Mouse (Mus musculus): Measurements from ENCODE around the gene Cfap100.

Cfap100 gene

DNA sequence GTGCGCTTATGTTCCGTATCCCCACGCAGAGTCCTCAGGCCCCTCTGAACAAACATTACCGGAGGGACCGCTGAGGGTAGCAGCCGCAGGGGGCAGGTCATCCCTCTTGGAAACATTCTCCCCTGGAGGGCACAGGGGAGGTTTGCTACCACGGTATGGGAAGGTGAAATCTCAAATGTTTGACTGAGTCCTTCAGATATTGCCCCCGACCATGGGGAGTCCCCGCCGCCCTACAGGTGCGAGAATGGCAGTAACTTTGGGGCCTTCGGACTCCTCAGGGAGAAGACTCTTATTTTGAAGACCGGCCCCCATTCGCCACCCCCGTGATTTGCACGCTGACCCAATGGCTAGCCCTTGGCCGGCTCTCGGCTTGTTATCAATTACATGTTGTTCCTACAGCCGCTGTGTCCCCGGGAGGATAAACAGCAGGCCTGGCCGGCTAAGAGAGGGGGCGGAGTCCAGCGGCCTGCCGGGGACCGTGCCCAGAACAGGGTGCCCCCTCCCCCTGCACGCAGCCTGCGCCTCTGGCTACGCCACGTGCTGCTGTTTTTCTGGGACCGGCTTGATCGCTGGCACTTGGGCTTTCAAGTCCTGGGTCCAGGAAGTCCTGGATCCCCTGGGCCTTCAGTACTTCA lies 34.7 kb upstream of the Cfap100 start:
- TF ChIP-seq NANOG (IDR thresholded peaks at IDR 0.05; ENCODE audit: borderline replicate concordance, low read length): no peak
- TF ChIP-seq POU5F1 (IDR thresholded peaks at IDR 0.05; ENCODE audit: borderline replicate concordance, low read length): no peak
- TF ChIP-seq CTCF (conservative IDR thresholded peaks at IDR 0.05; ENCODE audit: low read length): no peak
- H3K4me3 ChIP-seq (replicated peaks; ENCODE audit: low read length): peak overlapping the region; percentile 90

DNA sequence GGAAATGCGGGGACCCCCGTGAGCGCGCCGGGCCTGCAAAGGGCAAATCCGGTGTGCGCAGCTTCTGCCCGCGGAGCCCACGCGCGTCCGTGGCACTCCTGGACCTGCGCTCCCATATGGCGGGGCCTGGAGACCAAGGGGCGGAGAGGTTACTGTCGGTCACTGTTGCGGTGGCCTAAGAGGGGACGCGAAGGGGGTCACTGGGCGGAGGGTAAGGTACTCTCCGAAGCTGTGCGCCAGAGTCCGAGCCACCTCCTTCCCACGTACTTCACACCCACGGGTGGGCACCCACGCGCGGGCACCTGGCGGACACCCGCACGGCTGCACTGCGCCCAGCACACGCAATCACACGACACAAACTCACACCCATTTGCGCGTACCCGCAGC lies 34.2 kb upstream of the Cfap100 start:
- no peak for TF ChIP-seq CTCF (conservative IDR thresholded peaks at IDR 0.05; ENCODE audit: low read length)
- no peak for TF ChIP-seq NANOG (IDR thresholded peaks at IDR 0.05; ENCODE audit: borderline replicate concordance, low read length)
- no peak for TF ChIP-seq POU5F1 (IDR thresholded peaks at IDR 0.05; ENCODE audit: borderline replicate concordance, low read length)
- Histone ChIP-seq H3K27me3 (ENCODE audit: insufficient read depth, low read length) (peaks cover 47% of the 10 kb centered on the region), H3K4me1 (replicated peaks; ENCODE audit: low read depth, low read length) (peaks cover 62% of the 10 kb centered on the region), H3K9me3 (ENCODE audit: low read length) (no peaks in the 10 kb centered on the region), H3K4me3 (replicated peaks; ENCODE audit: low read length) (peak overlapping the region; percentile 90), H3K36me3 (ENCODE audit: insufficient read depth, low read length) (peaks cover 23% of the 10 kb centered on the region)

More for the DNA sequence above, 34.7 kb upstream of the Cfap100 start:
- Histone ChIP-seq H3K27me3 (ENCODE audit: insufficient read depth, low read length) (peaks cover 47% of the 10 kb centered on the region), H3K36me3 (ENCODE audit: insufficient read depth, low read length) (peaks cover 28% of the 10 kb centered on the region), H3K4me1 (replicated peaks; ENCODE audit: low read depth, low read length) (peaks cover 62% of the 10 kb centered on the region), H3K9me3 (ENCODE audit: low read length) (no peaks in the 10 kb centered on the region)

DNA sequence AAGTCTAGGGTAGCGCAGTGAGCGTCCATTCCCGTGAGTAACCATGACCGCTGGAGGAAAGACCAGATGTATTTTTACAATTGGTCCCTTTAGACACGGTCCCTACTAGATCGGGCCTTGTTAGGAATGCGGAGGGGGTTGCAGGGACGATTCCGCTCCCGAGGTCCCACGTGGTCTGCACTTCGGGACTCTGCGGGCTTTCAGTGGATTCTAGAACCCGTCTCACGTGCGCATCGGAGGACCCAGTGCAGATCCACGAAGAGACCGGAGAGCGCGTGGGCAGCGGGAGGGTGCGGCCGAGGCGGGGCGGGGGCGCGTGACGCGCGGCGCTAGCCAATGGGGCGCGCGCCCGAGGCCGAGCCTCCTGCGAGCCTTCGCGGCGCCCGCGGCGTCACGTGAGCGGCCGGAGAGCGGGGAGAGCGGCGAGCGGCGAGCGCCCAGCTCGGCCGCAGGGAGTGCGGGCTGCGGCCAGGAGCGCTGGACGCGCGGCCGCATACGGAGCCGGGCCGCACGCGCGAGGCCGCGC lies 33.6 kb upstream of the Cfap100 start, which contains the start of gene Klf15:
TSS of gene Klf15 (plus strand) at position 396 of the 526 bp plus-strand sequence.
- Histone ChIP-seq H3K9me3 (ENCODE audit: low read length) (no peaks in the 10 kb centered on the region), H3K36me3 (ENCODE audit: insufficient read depth, low read length) (peaks cover 17% of the 10 kb centered on the region), H3K27me3 (ENCODE audit: insufficient read depth, low read length) (peaks cover 47% of the 10 kb centered on the region), H3K4me1 (replicated peaks; ENCODE audit: low read depth, low read length) (peaks cover 61% of the 10 kb centered on the region), H3K4me3 (replicated peaks; ENCODE audit: low read length) (peak within 1 kb of the TSS; percentile 90)
- TF ChIP-seq POU5F1 (IDR thresholded peaks at IDR 0.05; ENCODE audit: borderline replicate concordance, low read length) (no peak), CTCF (conservative IDR thresholded peaks at IDR 0.05; ENCODE audit: low read length) (no peak)

DNA sequence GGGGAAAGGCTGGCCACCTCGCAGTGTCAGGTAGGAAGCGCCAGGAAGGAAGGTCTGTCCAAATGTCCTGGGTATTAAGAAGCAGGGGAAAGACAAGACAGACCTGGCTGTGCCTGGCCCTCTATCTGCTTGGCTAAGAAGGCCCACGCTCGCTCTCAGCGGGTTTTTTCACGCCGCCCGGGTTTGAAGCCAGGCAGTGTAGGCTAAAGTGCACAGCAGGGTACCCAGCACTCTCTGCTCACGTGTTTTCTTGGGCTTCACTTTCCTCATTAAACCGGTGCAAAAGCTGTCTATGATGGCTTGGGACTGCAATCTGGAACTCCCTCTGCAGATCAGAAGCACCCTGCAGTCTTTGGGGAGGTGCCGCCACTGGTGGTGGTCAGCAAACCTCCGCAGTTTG lies 33.2 kb upstream of the Cfap100 start:
- Histone ChIP-seq H3K4me1 (replicated peaks; ENCODE audit: low read depth, low read length) (peaks cover 56% of the 10 kb centered on the region), H3K9me3 (ENCODE audit: low read length) (no peaks in the 10 kb centered on the region), H3K27me3 (ENCODE audit: insufficient read depth, low read length) (peaks cover 47% of the 10 kb centered on the region), H3K4me3 (replicated peaks; ENCODE audit: low read length) (peak overlapping the region; percentile 90), H3K36me3 (ENCODE audit: insufficient read depth, low read length) (peaks cover 13% of the 10 kb centered on the region)
- TF ChIP-seq NANOG (IDR thresholded peaks at IDR 0.05; ENCODE audit: borderline replicate concordance, low read length) (no peak), POU5F1 (IDR thresholded peaks at IDR 0.05; ENCODE audit: borderline replicate concordance, low read length) (no peak), CTCF (conservative IDR thresholded peaks at IDR 0.05; ENCODE audit: low read length) (no peak)

DNA sequence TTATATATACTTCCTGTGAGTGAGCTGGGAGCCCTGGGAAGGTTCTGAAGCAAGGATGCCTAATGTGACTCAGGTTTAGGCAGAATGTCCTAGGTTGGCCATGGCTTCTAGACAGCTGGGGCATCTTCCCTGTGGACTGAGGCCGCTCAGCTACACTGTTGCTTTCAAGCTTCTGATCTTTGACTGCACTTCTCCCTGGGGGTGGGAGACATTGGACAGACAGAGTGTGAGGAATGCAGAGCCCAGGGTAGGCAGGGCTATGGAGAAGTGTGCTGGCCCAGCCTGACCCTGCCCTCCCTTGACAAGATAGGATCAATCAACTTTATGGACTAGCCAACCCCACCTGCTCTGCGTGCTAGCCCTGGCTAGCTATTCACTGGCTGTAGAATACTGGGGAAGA lies 32.6 kb upstream of the Cfap100 start:
- Histone ChIP-seq H3K36me3 (ENCODE audit: insufficient read depth, low read length) (peaks cover 7% of the 10 kb centered on the region; the same call in 1 of the 2 replicates), H3K27me3 (ENCODE audit: insufficient read depth, low read length) (peaks cover 47% of the 10 kb centered on the region), H3K4me3 (replicated peaks; ENCODE audit: low read length) (no peak overlapping the region), H3K4me1 (replicated peaks; ENCODE audit: low read depth, low read length) (peaks cover 50% of the 10 kb centered on the region), H3K9me3 (ENCODE audit: low read length) (no peaks in the 10 kb centered on the region)
- no peak for TF ChIP-seq NANOG (IDR thresholded peaks at IDR 0.05; ENCODE audit: borderline replicate concordance, low read length)

DNA sequence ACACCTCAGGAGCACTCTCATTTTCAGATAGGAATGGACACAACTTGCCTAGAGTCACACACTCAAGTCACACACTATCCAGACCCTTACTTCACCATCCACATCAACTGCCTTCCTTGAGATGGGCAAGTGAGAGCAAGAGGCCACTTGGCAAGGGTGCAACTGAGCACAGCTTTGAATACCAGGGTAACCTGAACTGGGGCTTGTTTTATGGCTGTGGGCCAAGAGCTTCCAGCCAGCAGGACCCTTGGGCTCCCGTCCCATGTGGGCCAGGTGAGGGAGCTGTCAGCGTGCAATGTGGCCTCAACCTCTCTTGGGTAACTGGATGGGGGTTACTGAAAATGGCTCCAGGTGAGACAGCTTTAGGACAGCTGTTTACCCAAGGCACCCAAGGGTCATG lies 28.8 kb upstream of the Cfap100 start:
- no peaks in the 10 kb centered on the region for H3K36me3 ChIP-seq (ENCODE audit: insufficient read depth, low read length)
- TF ChIP-seq NANOG (IDR thresholded peaks at IDR 0.05; ENCODE audit: borderline replicate concordance, low read length) (no peak), CTCF (conservative IDR thresholded peaks at IDR 0.05; ENCODE audit: low read length) (no peak), POU5F1 (IDR thresholded peaks at IDR 0.05; ENCODE audit: borderline replicate concordance, low read length) (no peak)
- H3K4me3 ChIP-seq (replicated peaks; ENCODE audit: low read length): no peak overlapping the region
- peaks cover 24% of the 10 kb centered on the region for H3K27me3 ChIP-seq (ENCODE audit: insufficient read depth, low read length)
- peaks cover 57% of the 10 kb centered on the region for H3K4me1 ChIP-seq (replicated peaks; ENCODE audit: low read depth, low read length)
- no peaks in the 10 kb centered on the region for H3K9me3 ChIP-seq (ENCODE audit: low read length)

DNA sequence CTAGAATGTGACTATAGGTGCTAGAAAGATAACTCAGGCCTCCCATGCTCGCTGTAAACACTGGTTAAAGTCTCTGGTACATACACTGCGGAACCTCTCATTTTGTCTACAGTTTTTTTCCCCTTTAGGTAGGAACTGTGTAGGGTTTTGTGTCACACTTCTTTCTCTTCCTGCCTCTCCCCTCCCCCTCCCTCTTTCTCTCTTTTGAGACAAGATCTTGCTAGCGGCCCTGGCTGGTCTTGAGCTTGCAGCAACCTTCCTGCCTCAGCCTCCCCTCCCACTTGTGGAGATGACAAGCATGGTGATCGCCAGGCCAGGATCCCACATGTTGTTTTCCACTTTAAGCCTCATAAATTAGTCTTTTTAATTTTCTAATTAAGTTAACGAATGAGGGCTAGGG lies 25.2 kb upstream of the Cfap100 start:
- no peak for TF ChIP-seq POU5F1 (IDR thresholded peaks at IDR 0.05; ENCODE audit: borderline replicate concordance, low read length)
- TF ChIP-seq CTCF (conservative IDR thresholded peaks at IDR 0.05; ENCODE audit: low read length): no peak
- no peak for TF ChIP-seq NANOG (IDR thresholded peaks at IDR 0.05; ENCODE audit: borderline replicate concordance, low read length)
- H3K4me1 ChIP-seq (replicated peaks; ENCODE audit: low read depth, low read length): peaks cover 63% of the 10 kb centered on the region
- no peaks in the 10 kb centered on the region for H3K36me3 ChIP-seq (ENCODE audit: insufficient read depth, low read length)
- H3K9me3 ChIP-seq (ENCODE audit: low read length): no peaks in the 10 kb centered on the region
- no peaks in the 10 kb centered on the region for H3K27me3 ChIP-seq (ENCODE audit: insufficient read depth, low read length)
- H3K4me3 ChIP-seq (replicated peaks; ENCODE audit: low read length): no peak overlapping the region

DNA sequence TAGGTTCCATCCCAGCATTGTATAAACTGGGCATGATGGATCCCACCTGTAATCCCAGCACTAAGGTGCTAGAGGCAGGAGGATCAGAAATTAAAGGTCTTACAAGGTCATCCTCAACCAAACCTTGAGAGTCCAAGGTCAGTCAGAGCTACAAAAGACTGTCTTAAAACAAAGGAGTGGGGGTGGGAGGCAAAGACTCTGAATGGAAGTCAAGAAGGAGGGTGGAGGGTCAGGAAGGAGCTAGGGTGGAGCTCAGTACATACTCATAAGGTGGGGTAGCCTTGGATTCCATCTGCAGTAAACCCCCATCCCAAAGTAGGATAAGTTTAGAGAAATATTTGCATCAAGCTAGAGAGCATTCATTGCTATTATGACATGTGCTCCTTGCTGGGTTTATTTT lies 24.0 kb upstream of the Cfap100 start:
- Histone ChIP-seq H3K4me3 (replicated peaks; ENCODE audit: low read length) (no peak overlapping the region), H3K27me3 (ENCODE audit: insufficient read depth, low read length) (no peaks in the 10 kb centered on the region), H3K4me1 (replicated peaks; ENCODE audit: low read depth, low read length) (peaks cover 63% of the 10 kb centered on the region), H3K9me3 (ENCODE audit: low read length) (no peaks in the 10 kb centered on the region), H3K36me3 (ENCODE audit: insufficient read depth, low read length) (no peaks in the 10 kb centered on the region)
- TF ChIP-seq CTCF (conservative IDR thresholded peaks at IDR 0.05; ENCODE audit: low read length) (no peak), POU5F1 (IDR thresholded peaks at IDR 0.05; ENCODE audit: borderline replicate concordance, low read length) (no peak), NANOG (IDR thresholded peaks at IDR 0.05; ENCODE audit: borderline replicate concordance, low read length) (peak; percentile 22; the same call in 1 of the 2 replicates)

DNA sequence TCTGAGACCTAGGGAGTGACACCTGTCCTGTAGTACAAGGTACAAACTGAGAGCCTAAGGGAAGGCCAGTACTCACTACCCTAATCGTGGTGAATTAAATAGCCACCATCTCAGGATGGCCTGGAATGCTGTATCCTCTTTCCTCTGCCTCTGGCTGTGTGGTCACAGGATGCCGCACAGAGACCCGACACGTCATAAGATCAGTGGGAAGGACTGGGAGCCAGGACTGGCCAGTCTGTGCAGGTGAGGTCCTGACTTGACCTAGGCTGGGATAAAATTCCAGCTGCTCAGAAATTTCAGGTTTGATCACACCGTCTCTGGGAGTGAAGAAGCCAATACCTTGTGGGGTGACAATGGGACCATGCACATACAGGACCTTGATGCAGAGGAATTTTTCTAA lies 22.9 kb upstream of the Cfap100 start:
- Histone ChIP-seq H3K4me3 (replicated peaks; ENCODE audit: low read length) (no peak overlapping the region; the same call in 1 of the 2 replicates), H3K9me3 (ENCODE audit: low read length) (no peaks in the 10 kb centered on the region), H3K36me3 (ENCODE audit: insufficient read depth, low read length) (no peaks in the 10 kb centered on the region), H3K4me1 (replicated peaks; ENCODE audit: low read depth, low read length) (peaks cover 71% of the 10 kb centered on the region), H3K27me3 (ENCODE audit: insufficient read depth, low read length) (no peaks in the 10 kb centered on the region)
- TF ChIP-seq NANOG (IDR thresholded peaks at IDR 0.05; ENCODE audit: borderline replicate concordance, low read length): no peak
- no peak for TF ChIP-seq CTCF (conservative IDR thresholded peaks at IDR 0.05; ENCODE audit: low read length)
- no peak for TF ChIP-seq POU5F1 (IDR thresholded peaks at IDR 0.05; ENCODE audit: borderline replicate concordance, low read length)

Measured in E14TG2a.4 (cell line).